Mouse (Mus musculus): Measurements from ENCODE around the gene Fcgbp. TPM values are rescaled to one million over a fixed set of nuclear protein-coding genes. Genes with fewer than 3 reads are reported as not detected.
"Not testable (repeated sequence)": the region's sequence is repeated elsewhere in the genome, so short reads cannot be mapped to it uniquely, and the experiment has no call there.

Gene Fcgbp
- polyA plus RNA-seq, 1 experiment from 2014 or later, result 169 TPM

GRCm38 (mm10) chr7:28129166-28129565 lies 58.1 kb downstream of the Fcgbp start, which contains the start of gene 9530053A07Rik:
Gene 9530053A07Rik, plus strand, starts transcription at chr7:28129466.
- Histone ChIP-seq H3K9me3 (ENCODE audit: control insufficient read depth, low read length) (no peaks in the 10 kb centered on the region), H3K4me2 (ENCODE audit: low read depth, low read length) (no peak within 1 kb of the TSS), H3K4me1 (ENCODE audit: control insufficient read depth, insufficient read depth, low read length) (no peaks in the 10 kb centered on the region), H3K27ac (ENCODE audit: low read length) (no peak within 1 kb of the TSS), H3K9ac (ENCODE audit: low read depth, low read length) (no peak within 1 kb of the TSS), H3K27me3 (replicated peaks; ENCODE audit: control insufficient read depth, insufficient read depth, low read length) (no peaks in the 10 kb centered on the region), H3K4me3 (ENCODE audit: low read length) (no peak within 1 kb of the TSS), H3K36me3 (ENCODE audit: control insufficient read depth, insufficient read depth, low read length) (no peaks in the 10 kb centered on the region)
- WGBS, result 87% methylated on average over 5 of the region's 5 CpGs
- ATAC-seq, result no peak

- no peak overlapping the region for H3K4me2 ChIP-seq (ENCODE audit: low read depth, low read length)
- H3K27ac ChIP-seq (ENCODE audit: low read length), result no peak overlapping the region
- no peak overlapping the region for H3K4me3 ChIP-seq (ENCODE audit: low read length)
- no peaks in the 10 kb centered on the region for H3K9me3 ChIP-seq (ENCODE audit: control insufficient read depth, low read length)
- ATAC-seq, result no peak
- no peaks in the 10 kb centered on the region for H3K27me3 ChIP-seq (replicated peaks; ENCODE audit: control insufficient read depth, insufficient read depth, low read length)
- H3K9ac ChIP-seq (ENCODE audit: low read depth, low read length), result no peak overlapping the region
- H3K36me3 ChIP-seq (ENCODE audit: control insufficient read depth, insufficient read depth, low read length), result no peaks in the 10 kb centered on the region
- no peaks in the 10 kb centered on the region for H3K4me1 ChIP-seq (ENCODE audit: control insufficient read depth, insufficient read depth, low read length)
- WGBS, result 55% methylated on average over 5 of the region's 5 CpGs
Observed at GRCm38 (mm10) chr7:28137613-28138012, 66.6 kb downstream of the Fcgbp start.

GRCm38 (mm10) chr7:28148263-28148662 lies 77.2 kb downstream of the Fcgbp start:
- 0 out of 2 replicates have a peak, but pooled peaks have one; percentile 40 for ATAC-seq
- Histone ChIP-seq H3K4me3 (ENCODE audit: low read length) (no peak overlapping the region), H3K27me3 (replicated peaks; ENCODE audit: control insufficient read depth, insufficient read depth, low read length) (no peaks in the 10 kb centered on the region), H3K9ac (ENCODE audit: low read depth, low read length) (no peak overlapping the region), H3K4me2 (ENCODE audit: low read depth, low read length) (no peak overlapping the region), H3K4me1 (ENCODE audit: control insufficient read depth, insufficient read depth, low read length) (no peaks in the 10 kb centered on the region), H3K36me3 (ENCODE audit: control insufficient read depth, insufficient read depth, low read length) (no peaks in the 10 kb centered on the region), H3K27ac (ENCODE audit: low read length) (no peak overlapping the region), H3K9me3 (ENCODE audit: control insufficient read depth, low read length) (no peaks in the 10 kb centered on the region)
- 17% methylated on average over 3 of the region's 3 CpGs for WGBS

GRCm38 (mm10) chr7:28149841-28150240 lies 78.8 kb downstream of the Fcgbp start:
- 81% methylated on average over 1 of the region's 1 CpGs for WGBS
- no peak overlapping the region for H3K4me3 ChIP-seq (ENCODE audit: low read length)
- H3K4me1 ChIP-seq (ENCODE audit: control insufficient read depth, insufficient read depth, low read length), result no peaks in the 10 kb centered on the region
- H3K27me3 ChIP-seq (replicated peaks; ENCODE audit: control insufficient read depth, insufficient read depth, low read length), result no peaks in the 10 kb centered on the region
- H3K4me2 ChIP-seq (ENCODE audit: low read depth, low read length), result no peak overlapping the region
- no peak for ATAC-seq
- H3K27ac ChIP-seq (ENCODE audit: low read length), result no peak overlapping the region
- H3K9ac ChIP-seq (ENCODE audit: low read depth, low read length), result no peak overlapping the region
- H3K36me3 ChIP-seq (ENCODE audit: control insufficient read depth, insufficient read depth, low read length), result no peaks in the 10 kb centered on the region
- H3K9me3 ChIP-seq (ENCODE audit: control insufficient read depth, low read length), result no peaks in the 10 kb centered on the region

GRCm38 (mm10) chr7:28151584-28152221 lies 80.7 kb downstream of the Fcgbp start:
- WGBS, result 14% methylated on average over 13 of the region's 13 CpGs
- H3K9ac ChIP-seq (ENCODE audit: low read depth, low read length), result peak overlapping the region; percentile 6; the same call in 1 of the 2 replicates
- ATAC-seq, result no peak

GRCm38 (mm10) chr7:28153595-28153994 lies 82.6 kb downstream of the Fcgbp start:
- ATAC-seq; H3K4me1 ChIP-seq (ENCODE audit: control insufficient read depth, insufficient read depth, low read length); H3K9me3 ChIP-seq (ENCODE audit: control insufficient read depth, low read length); H3K27me3 ChIP-seq (replicated peaks; ENCODE audit: control insufficient read depth, insufficient read depth, low read length); H3K4me3 ChIP-seq (ENCODE audit: low read length); H3K36me3 ChIP-seq (ENCODE audit: control insufficient read depth, insufficient read depth, low read length); H3K9ac ChIP-seq (ENCODE audit: low read depth, low read length); H3K27ac ChIP-seq (ENCODE audit: low read length); H3K4me2 ChIP-seq (ENCODE audit: low read depth, low read length): not testable (repeated sequence)
- WGBS, result 51% methylated on average over 4 of the region's 5 CpGs

More at GRCm38 (mm10) chr7:28151584-28152221, 80.7 kb downstream of the Fcgbp start:
- no peaks in the 10 kb centered on the region for H3K36me3 ChIP-seq (ENCODE audit: control insufficient read depth, insufficient read depth, low read length)
- H3K4me1 ChIP-seq (ENCODE audit: control insufficient read depth, insufficient read depth, low read length), result no peaks in the 10 kb centered on the region
- H3K4me2 ChIP-seq (ENCODE audit: low read depth, low read length), result no peak overlapping the region
- no peak overlapping the region for H3K4me3 ChIP-seq (ENCODE audit: low read length)
- no peaks in the 10 kb centered on the region for H3K9me3 ChIP-seq (ENCODE audit: control insufficient read depth, low read length)
- H3K27ac ChIP-seq (ENCODE audit: low read length), result no peak overlapping the region
- H3K27me3 ChIP-seq (replicated peaks; ENCODE audit: control insufficient read depth, insufficient read depth, low read length), result no peaks in the 10 kb centered on the region

- Histone ChIP-seq H3K9ac (ENCODE audit: low read depth, low read length) (0 out of 2 replicates have a peak overlapping the region, but pooled peaks have one; percentile 10), H3K36me3 (ENCODE audit: control insufficient read depth, insufficient read depth, low read length) (no peaks in the 10 kb centered on the region), H3K4me2 (ENCODE audit: low read depth, low read length) (no peak overlapping the region), H3K9me3 (ENCODE audit: control insufficient read depth, low read length) (no peaks in the 10 kb centered on the region), H3K27me3 (replicated peaks; ENCODE audit: control insufficient read depth, insufficient read depth, low read length) (no peaks in the 10 kb centered on the region), H3K27ac (ENCODE audit: low read length) (no peak overlapping the region), H3K4me1 (ENCODE audit: control insufficient read depth, insufficient read depth, low read length) (no peaks in the 10 kb centered on the region), H3K4me3 (ENCODE audit: low read length) (no peak overlapping the region)
- 44% methylated on average over 6 of the region's 6 CpGs for WGBS
- no peak for ATAC-seq
Observed at GRCm38 (mm10) chr7:28159292-28159691, 88.3 kb downstream of the Fcgbp start.

GRCm38 (mm10) chr7:28159893-28160292 lies 88.9 kb downstream of the Fcgbp start:
- WGBS, result 79% methylated on average over 3 of the region's 3 CpGs
- no peaks in the 10 kb centered on the region for H3K27me3 ChIP-seq (replicated peaks; ENCODE audit: control insufficient read depth, insufficient read depth, low read length)
- H3K27ac ChIP-seq (ENCODE audit: low read length), result no peak overlapping the region
- no peaks in the 10 kb centered on the region for H3K4me1 ChIP-seq (ENCODE audit: control insufficient read depth, insufficient read depth, low read length)
- no peak for ATAC-seq
- no peak overlapping the region for H3K4me3 ChIP-seq (ENCODE audit: low read length)
- no peak overlapping the region for H3K9ac ChIP-seq (ENCODE audit: low read depth, low read length)
- H3K9me3 ChIP-seq (ENCODE audit: control insufficient read depth, low read length), result no peaks in the 10 kb centered on the region
- H3K36me3 ChIP-seq (ENCODE audit: control insufficient read depth, insufficient read depth, low read length), result no peaks in the 10 kb centered on the region
- H3K4me2 ChIP-seq (ENCODE audit: low read depth, low read length), result no peak overlapping the region

GRCm38 (mm10) chr7:28161163-28161749 lies 90.2 kb downstream of the Fcgbp start:
- Histone ChIP-seq H3K9me3 (ENCODE audit: control insufficient read depth, low read length) (no peaks in the 10 kb centered on the region), H3K9ac (ENCODE audit: low read depth, low read length) (no peak overlapping the region), H3K27ac (ENCODE audit: low read length) (peak overlapping the region; percentile 1; the same call in 1 of the 2 replicates), H3K4me1 (ENCODE audit: control insufficient read depth, insufficient read depth, low read length) (no peaks in the 10 kb centered on the region), H3K4me3 (ENCODE audit: low read length) (no peak overlapping the region), H3K36me3 (ENCODE audit: control insufficient read depth, insufficient read depth, low read length) (no peaks in the 10 kb centered on the region), H3K4me2 (ENCODE audit: low read depth, low read length) (no peak overlapping the region; the same call in 1 of the 2 replicates), H3K27me3 (replicated peaks; ENCODE audit: control insufficient read depth, insufficient read depth, low read length) (no peaks in the 10 kb centered on the region)
- ATAC-seq, result peak; percentile 67
- 39% methylated on average over 9 of the region's 9 CpGs for WGBS
